Mouse (Mus musculus): ENCODE results near the gene Ftl1.

- TF ChIP-seq RCOR1 (conservative IDR thresholded peaks at IDR 0.05; ENCODE audit: low read depth, low read length) (no peak), HCFC1 (IDR thresholded peaks at IDR 0.05; ENCODE audit: low read depth, low read length) (no peak), JUND (conservative IDR thresholded peaks at IDR 0.05; ENCODE audit: low read depth, low read length) (no peak), CHD2 (IDR thresholded peaks at IDR 0.05; ENCODE audit: low read length) (no peak), JUN (IDR thresholded peaks at IDR 0.05; ENCODE audit: insufficient read depth, low read depth, low read length) (no peak), POLR2A (IDR thresholded peaks at IDR 0.05; ENCODE audit: low read depth, low read length) (no peak), CTCF (conservative IDR thresholded peaks at IDR 0.05 in 1 of 2, IDR thresholded peaks at IDR 0.05 in 1 of 2; ENCODE audit: low read depth in 2 of 2, low read length in 2 of 2) (no peak), NELFE (IDR thresholded peaks at IDR 0.05; ENCODE audit: low read depth, low read length) (no peak), EP300 (IDR thresholded peaks at IDR 0.05; ENCODE audit: low read length) (no peak), KAT2A (IDR thresholded peaks at IDR 0.05; ENCODE audit: insufficient replicate concordance, low read length) (no peak), ZC3H11A (IDR thresholded peaks at IDR 0.05; ENCODE audit: low read depth, low read length) (no peak), MAFK (IDR thresholded peaks at IDR 0.05; ENCODE audit: insufficient replicate concordance, low read length) (no peak), ZNF384 (IDR thresholded peaks at IDR 0.05; ENCODE audit: low read depth, low read length) (no peak)
Measured at GRCm38 (mm10) chr7:45412421-45412820, 47.3 kb downstream of the Ftl1 start.

All from CH12.LX (cell line).